In the genomic region with DNA sequence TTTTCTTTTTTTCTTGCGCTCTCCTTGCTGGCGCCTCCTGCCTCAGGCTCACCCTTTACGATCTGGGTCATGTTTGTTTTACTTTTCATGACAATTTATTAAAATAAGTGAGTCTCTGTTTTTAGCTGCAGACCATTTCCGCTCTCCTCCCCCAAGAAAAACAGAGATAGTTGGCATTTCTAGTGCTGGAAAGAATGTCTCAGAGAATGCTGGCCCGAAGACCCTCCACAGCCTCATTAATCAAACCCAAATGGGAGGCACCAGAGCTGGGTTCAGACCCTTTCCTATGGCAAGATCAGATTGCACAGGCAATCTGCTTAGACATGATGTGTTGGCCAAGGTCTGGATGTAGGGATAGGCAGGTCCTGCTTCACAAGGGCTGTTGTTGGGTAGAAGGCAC, we compare ENCODE assay signal across 18 mouse cellular contexts.
DNase-seq lines count a peak whose midpoint lies in the region; ATAC-seq lines count a peak whose summit lies in the region.
"Had no signal": no experiment of that assay in that cellular context is flagged by ENCODE, and none has a peak within 500 bp of the region (broad histone marks: within the 10 kb centered on the region; RNA-seq: fewer than 3 reads in every experiment).

No protein-coding gene starts in this region.

- H3K36me3 ChIP-seq in intestine, embryonic 16.5 days (ENCODE audit: control insufficient read depth, insufficient read depth, low read length), result no peaks in the 10 kb centered on the region
- no peaks in the 10 kb centered on the region for H3K36me3 ChIP-seq in intestine, embryonic 15.5 days
- no peaks in the 10 kb centered on the region for H3K36me3 ChIP-seq in megakaryocyte, embryonic 14.5 days (replicated peaks; ENCODE audit: low read length)
- H3K36me3 ChIP-seq in embryonic facial prominence, embryonic 10.5 days (replicated peaks), result no peaks in the 10 kb centered on the region
- H3K36me3 ChIP-seq: hindbrain, embryonic 13.5 days; stomach, embryonic 15.5 days had no signal

- no peak overlapping the region for H3K4me3 ChIP-seq in intestine, embryonic 16.5 days (ENCODE audit: low read length)
- no peak overlapping the region for H3K4me3 ChIP-seq in intestine, embryonic 15.5 days (replicated peaks)
- peak overlapping the region; percentile 6 for H3K4me3 ChIP-seq in megakaryocyte, embryonic 14.5 days (replicated peaks)
- no peak overlapping the region for H3K4me3 ChIP-seq in embryonic facial prominence, embryonic 10.5 days
- H3K4me3 ChIP-seq: hindbrain, embryonic 13.5 days; stomach, embryonic 15.5 days had no signal

- H3K27ac ChIP-seq in intestine, embryonic 16.5 days (ENCODE audit: low read length), result 0 out of 2 replicates have a peak overlapping the region, but pooled peaks have one; percentile 25
- H3K27ac ChIP-seq in intestine, embryonic 15.5 days, result no peak overlapping the region
- H3K27ac ChIP-seq in embryonic facial prominence, embryonic 10.5 days (replicated peaks), result peak overlapping the region; percentile 2; the same call in 1 of the 2 replicates
- H3K27ac ChIP-seq: hindbrain, embryonic 13.5 days; stomach, embryonic 15.5 days had no signal

- WGBS in intestine, embryonic 16.5 days, result 32% methylated on average over 5 of the region's 5 CpGs
- WGBS in intestine, embryonic 15.5 days, result 23% methylated on average over 5 of the region's 5 CpGs
- 29% methylated on average over 5 of the region's 5 CpGs for WGBS in embryonic facial prominence, embryonic 10.5 days

- H3K27me3 ChIP-seq in intestine, embryonic 16.5 days (replicated peaks; ENCODE audit: control insufficient read depth, insufficient read depth, low read length), result no peaks in the 10 kb centered on the region
- H3K27me3 ChIP-seq in intestine, embryonic 15.5 days (replicated peaks), result no peaks in the 10 kb centered on the region
- H3K27me3 ChIP-seq in megakaryocyte, embryonic 14.5 days (replicated peaks), result no peaks in the 10 kb centered on the region
- no peaks in the 10 kb centered on the region for H3K27me3 ChIP-seq in embryonic facial prominence, embryonic 10.5 days (replicated peaks; ENCODE audit: low read depth, poor library complexity, severe bottlenecking)
- H3K27me3 ChIP-seq: hindbrain, embryonic 13.5 days; Patski; stomach, embryonic 15.5 days had no signal

- no peaks in the 10 kb centered on the region for H3K9me3 ChIP-seq in intestine, embryonic 16.5 days (ENCODE audit: control insufficient read depth, low read length)
- no peaks in the 10 kb centered on the region for H3K9me3 ChIP-seq in intestine, embryonic 15.5 days
- no peaks in the 10 kb centered on the region for H3K9me3 ChIP-seq in megakaryocyte, embryonic 14.5 days
- H3K9me3 ChIP-seq in embryonic facial prominence, embryonic 10.5 days, result no peaks in the 10 kb centered on the region
- H3K9me3 ChIP-seq: hindbrain, embryonic 13.5 days; stomach, embryonic 15.5 days had no signal

- peaks cover 7% of the 10 kb centered on the region for H3K4me1 ChIP-seq in intestine, embryonic 16.5 days (ENCODE audit: control insufficient read depth, insufficient read depth, low read length)
- peaks cover 2% of the 10 kb centered on the region; the same call in 1 of the 2 replicates for H3K4me1 ChIP-seq in intestine, embryonic 15.5 days (replicated peaks)
- no peaks in the 10 kb centered on the region for H3K4me1 ChIP-seq in megakaryocyte, embryonic 14.5 days
- peaks cover 47% of the 10 kb centered on the region for H3K4me1 ChIP-seq in embryonic facial prominence, embryonic 10.5 days
- H3K4me1 ChIP-seq: hindbrain, embryonic 13.5 days had no signal

- H3K9ac ChIP-seq in intestine, embryonic 16.5 days (ENCODE audit: low read depth, low read length), result no peak overlapping the region
- H3K9ac ChIP-seq in intestine, embryonic 15.5 days, result no peak overlapping the region
- H3K9ac ChIP-seq: hindbrain, embryonic 13.5 days; stomach, embryonic 15.5 days had no signal

- no peak overlapping the region for H3K4me2 ChIP-seq in intestine, embryonic 16.5 days (ENCODE audit: low read depth, low read length)
- no peak overlapping the region for H3K4me2 ChIP-seq in intestine, embryonic 15.5 days (replicated peaks)
- H3K4me2 ChIP-seq: hindbrain, embryonic 13.5 days; stomach, embryonic 15.5 days had no signal

- no peak for ATAC-seq in intestine, embryonic 16.5 days
- no peak for ATAC-seq in intestine, embryonic 15.5 days
- ATAC-seq in megakaryocyte, adult 5-6 weeks (ENCODE audit: poor library complexity, severe bottlenecking), result no peak
- ATAC-seq: activated CD4-positive, CD25-positive, alpha-beta regulatory T cell, adult 4 months; forebrain, embryonic 16.5 days; midbrain, embryonic 16.5 days; Patski had no signal

- peak; percentile 56 for DNase-seq in embryonic facial prominence, embryonic 10.5 days (ENCODE audit: low spot score)
- DNase-seq in mesoderm, embryonic 11.5 days (ENCODE audit: low read depth, low spot score), result peak; percentile 68
- no peak for DNase-seq in spleen, postnatal 4 days (ENCODE audit: low spot score in 2 of 2)
- DNase-seq: adrenal gland, postnatal 14 days; cerebellum, adult 18-20 months; lung, adult 18-20 months; right cerebral cortex, adult 18-20 months; thymus, postnatal 25 days had no signal

Comparison
In these comparisons a context has a peak if more than half of its experiments do, and no peak if none do; other contexts are left out.
1. DNase-seq: peak in embryonic facial prominence, embryonic 10.5 days (single experiment) and mesoderm, embryonic 11.5 days (single experiment); none in spleen, postnatal 4 days (0 of 2).